Mouse (Mus musculus) lung, postnatal 0 days (tissue): ENCODE data around the gene Rgs7.

Experiments used
- CTCF ChIP-seq: IDR thresholded peaks from 2 replicates; pipeline ENCODE4 v1.5.1; 2016; ENCODE audit warnings: antibody characterized with exemption, mild to moderate bottlenecking
- EP300 ChIP-seq: IDR thresholded peaks from 2 replicates; pipeline ENCODE4 v1.6.1; 2016; ENCODE audit warnings: antibody characterized with exemption, mild to moderate bottlenecking, control low read depth

GRCm38 (mm10) chr1:175106315-175106714 lies 386.0 kb downstream of the Rgs7 start:
- no peak for TF ChIP-seq CTCF
- TF ChIP-seq EP300, result no peak
